Mouse (Mus musculus) testis, adult 2 months (tissue): ENCODE data around the gene Hoxc11.

Experiments used
- CTCF ChIP-seq: fragments of 200-500 bp; IDR thresholded peaks from 2 replicates; pipeline ENCODE4 v1.5.1; 2012; ENCODE audit warnings: low read depth, mild to moderate bottlenecking, inconsistent platforms, low read length, moderate library complexity; ENCODE audit not compliant: control insufficient read depth, insufficient read depth, insufficient replicate concordance
- POLR2A ChIP-seq: fragments of 200-500 bp; IDR thresholded peaks from 2 replicates; pipeline ENCODE4 v1.6.1; 2012; ENCODE audit warnings: low read depth, mild to moderate bottlenecking, inconsistent platforms, low read length, moderate library complexity; ENCODE audit not compliant: control insufficient read depth

DNA sequence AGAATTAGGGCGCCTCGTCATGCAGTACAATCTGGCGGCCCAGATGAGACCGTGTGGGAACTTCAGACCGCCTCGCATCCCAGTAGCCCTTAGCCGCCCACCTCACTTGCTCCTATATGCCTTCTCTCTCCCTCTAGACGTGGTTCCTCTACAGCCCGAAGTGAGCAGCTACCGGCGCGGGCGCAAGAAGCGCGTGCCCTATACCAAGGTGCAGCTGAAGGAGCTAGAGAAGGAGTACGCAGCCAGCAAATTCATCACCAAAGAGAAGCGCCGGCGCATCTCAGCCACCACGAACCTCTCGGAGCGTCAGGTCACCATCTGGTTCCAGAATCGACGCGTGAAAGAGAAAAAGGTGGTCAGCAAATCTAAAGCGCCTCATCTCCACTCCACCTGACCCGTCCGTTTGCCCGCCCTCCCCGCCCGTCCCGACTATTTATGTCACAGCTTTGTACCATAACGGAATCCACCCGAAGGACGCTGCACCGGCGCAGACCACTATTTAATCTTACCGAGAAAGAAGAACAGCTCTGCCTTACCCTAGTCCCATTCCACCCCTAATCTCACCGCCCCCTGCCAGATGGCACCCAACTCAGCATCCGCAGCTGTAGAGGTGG lies 27.1 kb upstream of the Hoxc11 start:
- TF ChIP-seq CTCF (no peak), POLR2A (no peak)
